Mouse (Mus musculus) bone marrow macrophage, adult 2 months (primary cell): ENCODE data around the gene Taf4.

Experiments used
- CTCF ChIP-seq: IDR thresholded peaks from 2 replicates; pipeline ENCODE4 v1.5.1; 2012; ENCODE audit warnings: low read depth, mild to moderate bottlenecking, low read length, moderate library complexity
- POLR2A ChIP-seq: IDR thresholded peaks from 2 replicates; pipeline ENCODE4 v1.6.1; 2012; ENCODE audit warnings: mild to moderate bottlenecking, low read depth, low read length, borderline replicate concordance

DNA sequence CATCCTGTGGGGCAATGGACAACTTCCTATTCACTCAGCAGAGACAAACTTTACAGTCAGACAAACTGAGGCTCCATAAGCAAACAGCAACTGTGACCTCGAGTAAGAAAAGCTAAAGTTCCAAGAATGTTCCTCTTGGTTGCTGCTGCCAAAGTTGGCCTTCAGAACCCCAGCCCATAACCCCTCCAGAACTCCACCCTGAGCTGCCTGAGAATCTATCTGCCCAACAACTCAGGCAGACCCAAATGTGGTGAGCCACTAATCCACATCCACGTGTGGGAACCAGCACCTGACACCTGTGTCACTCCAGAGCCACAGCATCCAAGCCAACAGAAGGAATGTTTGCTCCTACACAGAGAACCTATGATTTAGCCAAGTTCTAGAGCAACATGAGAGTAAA lies 4.0 kb downstream of the Taf4 start:
- no peak for TF ChIP-seq CTCF
- TF ChIP-seq POLR2A = no peak
